Mouse (Mus musculus): ENCODE measurements around the gene Pip5k1c.
A peak's percentile ranks its signal among the peaks of the same experiment; 100 is the strongest.

The Pip5k1c gene

GRCm38 (mm10) chr10:81350351-81351063, 57.7 kb downstream of the Pip5k1c start, which contains the start of gene Hmg20b:
Hmg20b (minus strand) TSS chr10:81350480.
- peak; percentile 99 to 100 for DNase-seq

- DNase-seq: no peak
Observed at GRCm38 (mm10) chr10:81351678-81352291, 59.0 kb downstream of the Pip5k1c start.

- DNase-seq: no peak
Observed at GRCm38 (mm10) chr10:81354738-81355477, 62.1 kb downstream of the Pip5k1c start.

GRCm38 (mm10) chr10:81355533-81355932, 62.8 kb downstream of the Pip5k1c start:
- no peak for DNase-seq

- DNase-seq: peak in 1 of 2 experiments; percentile 42
Observed at GRCm38 (mm10) chr10:81356352-81356990, 63.7 kb downstream of the Pip5k1c start.

- peak; percentile 94 to 95 for DNase-seq
Observed at GRCm38 (mm10) chr10:81356991-81357844, 64.5 kb downstream of the Pip5k1c start, which contains the start of gene Mfsd12. Mfsd12 (plus strand) TSS chr10:81357491.

- no peak for DNase-seq
Observed at GRCm38 (mm10) chr10:81358209-81358608, 65.4 kb downstream of the Pip5k1c start.

GRCm38 (mm10) chr10:81358841-81359240, 66.1 kb downstream of the Pip5k1c start:
- DNase-seq: peak in 1 of 2 experiments; percentile 46

GRCm38 (mm10) chr10:81360721-81361120, 68.0 kb downstream of the Pip5k1c start:
- no peak for DNase-seq

- no peak for DNase-seq
Observed at GRCm38 (mm10) chr10:81362336-81362949, 69.7 kb downstream of the Pip5k1c start.

GRCm38 (mm10) chr10:81363436-81364346, 70.9 kb downstream of the Pip5k1c start:
- DNase-seq: no peak

- peak in 1 of 2 experiments; percentile 60 for DNase-seq
Observed at GRCm38 (mm10) chr10:81364666-81365065, 71.9 kb downstream of the Pip5k1c start.

- DNase-seq: no peak
Observed at GRCm38 (mm10) chr10:81365073-81365472, 72.3 kb downstream of the Pip5k1c start.

- DNase-seq: peak in 1 of 2 experiments; percentile 48
Observed at GRCm38 (mm10) chr10:81365672-81366476, 73.1 kb downstream of the Pip5k1c start, which contains the start of gene 4930404N11Rik. 4930404N11Rik (minus strand) TSS chr10:81365816.

- DNase-seq: no peak
Observed at GRCm38 (mm10) chr10:81366477-81367206, 73.9 kb downstream of the Pip5k1c start.

- DNase-seq: no peak
Observed at GRCm38 (mm10) chr10:81367207-81367495, 74.4 kb downstream of the Pip5k1c start.
